Mouse (Mus musculus): ENCODE data around the gene Atp6v0b.

- TF ChIP-seq CTCF (IDR thresholded peaks at IDR 0.05; ENCODE audit: borderline replicate concordance, control insufficient read depth, extremely low read depth, insufficient read depth, low read length, poor library complexity): no peak
- TF ChIP-seq POLR2A (IDR thresholded peaks at IDR 0.05; ENCODE audit: control insufficient read depth, extremely low read depth, insufficient read depth, low read length, poor library complexity): no peak
Observed at GRCm38 (mm10) chr4:117915489-117916105, 28.5 kb upstream of the Atp6v0b start.
